Mouse (Mus musculus) lung, postnatal 36 days (tissue): Measurements from ENCODE around the gene Cdh26.

Source experiments
- DNase-seq: peaks from one replicate; pipeline ENCODE4 v3.0.0; 2022; ENCODE audit warnings: mixed read lengths

Gene Cdh26

GRCm38 (mm10) chr2:178513636-178514071 lies 83.3 kb downstream of the Cdh26 start:
- DNase-seq = no peak

GRCm38 (mm10) chr2:178516421-178516820 lies 86.1 kb downstream of the Cdh26 start:
- DNase-seq = no peak

- DNase-seq = no peak
These were observed 86.6 kb downstream of the Cdh26 start for GRCm38 (mm10) chr2:178516941-178517340.

GRCm38 (mm10) chr2:178519321-178519720 lies 89.0 kb downstream of the Cdh26 start:
- no peak for DNase-seq

GRCm38 (mm10) chr2:178520216-178520615 lies 89.9 kb downstream of the Cdh26 start:
- no peak for DNase-seq

GRCm38 (mm10) chr2:178522331-178522730 lies 92.0 kb downstream of the Cdh26 start:
- no peak for DNase-seq

GRCm38 (mm10) chr2:178522786-178523185 lies 92.5 kb downstream of the Cdh26 start:
- no peak for DNase-seq

GRCm38 (mm10) chr2:178526776-178527175 lies 96.4 kb downstream of the Cdh26 start:
- no peak for DNase-seq

- DNase-seq = no peak
These were observed 100.9 kb downstream of the Cdh26 start for GRCm38 (mm10) chr2:178531226-178531625.

- DNase-seq = no peak
These were observed 106.2 kb downstream of the Cdh26 start for GRCm38 (mm10) chr2:178536574-178536973.
